Mouse (Mus musculus) hindbrain, embryonic 10.5 days (tissue): ENCODE measurements around the gene Hltf. TPM values are rescaled to one million over a fixed set of nuclear protein-coding genes. Genes with fewer than 3 reads are reported as not detected.
"Not testable (repeated sequence)": the region's sequence is repeated elsewhere in the genome, so short reads cannot be mapped to it uniquely, and the experiment has no call there.

Experiments used
- DNase-seq: peaks from one replicate; pipeline ENCODE4 v3.0.0-alpha.2; 2017; ENCODE audit warnings: low spot score
- H3K27ac ChIP-seq: fragments of 300-500 bp; sonication (generic); 2 replicates; pipeline ENCODE4 v1.5.1; 2016; ENCODE audit warnings: mild to moderate bottlenecking, moderate library complexity
- H3K27me3 ChIP-seq: fragments of 300-500 bp; sonication (generic); 2 replicates; pipeline ENCODE4 v1.6.1; 2016; ENCODE audit warnings: mild to moderate bottlenecking; ENCODE audit not compliant: poor library complexity, insufficient read depth, severe bottlenecking
- H3K36me3 ChIP-seq: fragments of 300-500 bp; sonication (generic); 2 replicates; pipeline ENCODE4 v1.6.1; 2016; ENCODE audit warnings: mild to moderate bottlenecking, moderate library complexity
- H3K4me1 ChIP-seq: fragments of 300-500 bp; sonication (generic); replicated peaks from 2 replicates; pipeline ENCODE4 v1.6.1; 2016; ENCODE audit warnings: mild to moderate bottlenecking
- H3K4me3 ChIP-seq: fragments of 300-500 bp; sonication (generic); 2 replicates; pipeline ENCODE4 v1.5.1; 2016; ENCODE audit warnings: mild to moderate bottlenecking, moderate library complexity
- H3K9me3 ChIP-seq: fragments of 300-500 bp; sonication (generic); 2 replicates; pipeline ENCODE4 v1.6.1; 2016; ENCODE audit warnings: mild to moderate bottlenecking, moderate library complexity
- WGBS: fragments of 180-500 bp; shearing (Covaris S2); methylation state at CpG from one replicate; pipeline ENCODE4 v1.1.7; 2016; 5-methylcytosine and 5-hydroxymethylcytosine counted together
- polyA plus RNA-seq: library from polyadenylated mRNA; unstranded; fragments of >200 nt; fragmentation: Nextera tagmentation; extraction: Ambion mirVana; gene quantifications from 2 replicates; pipeline ENCODE4 v1.2.1, GENCODE M21; 2016

The Hltf gene
- polyA plus RNA-seq, 1 experiment from 2014 or later = 14.5 TPM

DNA sequence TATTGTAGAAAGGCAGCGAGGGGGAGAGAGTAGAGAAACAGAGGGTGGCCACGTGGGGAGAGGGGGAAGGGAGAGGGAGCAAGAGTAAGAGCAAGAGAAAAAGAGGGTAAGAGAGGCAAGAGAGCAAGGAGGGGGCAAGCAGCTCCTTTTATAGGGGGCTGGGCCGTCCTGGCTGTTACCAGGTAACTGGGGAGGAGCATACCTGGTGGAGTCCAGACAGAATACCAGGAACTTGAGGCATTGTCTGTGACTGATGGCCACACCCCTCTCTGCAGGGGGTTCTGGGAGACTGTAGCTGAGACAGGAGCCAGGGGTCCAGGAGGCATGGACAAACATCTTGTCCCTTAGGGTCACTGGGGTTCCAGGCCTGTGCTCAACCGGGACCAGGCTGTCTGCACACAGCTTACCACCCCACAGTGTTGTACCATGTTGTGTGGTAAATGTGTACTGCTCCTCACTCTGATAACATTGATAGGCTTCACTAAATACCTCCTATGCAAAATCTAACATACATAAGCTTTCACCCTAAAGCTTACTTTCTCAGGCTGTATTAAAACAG lies 62.2 kb downstream of the Hltf start:
- 68% methylated on average over 4 of the region's 4 CpGs for WGBS
- no peaks in the 10 kb centered on the region for H3K9me3 ChIP-seq
- no peak overlapping the region for H3K27ac ChIP-seq
- peaks cover 25% of the 10 kb centered on the region for H3K36me3 ChIP-seq
- DNase-seq = no peak
- no peak overlapping the region for H3K4me3 ChIP-seq
- H3K4me1 ChIP-seq = no peaks in the 10 kb centered on the region
- H3K27me3 ChIP-seq = no peaks in the 10 kb centered on the region

GRCm38 (mm10) chr3:20121582-20121981 lies 64.0 kb downstream of the Hltf start:
- not testable (repeated sequence) for H3K27ac ChIP-seq, H3K9me3 ChIP-seq, H3K4me1 ChIP-seq, H3K4me3 ChIP-seq, H3K27me3 ChIP-seq, DNase-seq
- WGBS = 93% methylated on average over 5 of the region's 5 CpGs
- H3K36me3 ChIP-seq = peaks cover 23% of the 10 kb centered on the region

GRCm38 (mm10) chr3:20125604-20126003 lies 68.0 kb downstream of the Hltf start:
- Histone ChIP-seq H3K27ac (no peak overlapping the region), H3K9me3 (no peaks in the 10 kb centered on the region), H3K36me3 (no peaks in the 10 kb centered on the region; the same call in 1 of the 2 replicates), H3K4me1 (no peaks in the 10 kb centered on the region), H3K4me3 (no peak overlapping the region), H3K27me3 (no peaks in the 10 kb centered on the region)
- no peak for DNase-seq
- WGBS = 91% methylated on average over 5 of the region's 5 CpGs

DNA sequence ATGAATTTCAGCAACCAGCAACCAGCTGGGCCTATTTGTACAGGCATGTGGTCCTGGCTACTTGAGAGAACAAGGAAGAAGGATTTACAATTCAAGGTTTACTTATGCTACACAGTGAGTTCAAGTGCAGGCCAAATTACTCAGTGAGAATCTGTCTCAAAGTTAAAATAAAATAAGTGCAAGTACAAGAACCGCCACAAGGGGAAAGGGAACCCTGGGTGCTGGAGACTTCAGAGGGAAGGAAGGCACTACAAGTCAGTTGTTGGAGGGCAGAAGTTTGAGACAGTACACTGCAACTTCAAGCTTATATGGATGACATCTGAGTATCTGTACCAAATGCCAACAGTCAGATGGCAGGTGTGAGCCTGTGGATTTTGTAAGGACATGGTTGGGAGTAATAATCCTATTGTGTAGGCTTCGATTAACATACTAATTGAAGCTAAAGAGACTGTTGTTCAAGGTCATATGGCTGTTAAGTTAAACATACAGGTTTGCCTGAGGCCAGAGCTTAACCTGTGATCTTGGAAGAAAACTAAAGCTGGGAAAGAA lies 69.5 kb downstream of the Hltf start:
- H3K27me3 ChIP-seq = no peaks in the 10 kb centered on the region
- H3K9me3 ChIP-seq = no peaks in the 10 kb centered on the region
- no peak for DNase-seq
- no peak overlapping the region for H3K27ac ChIP-seq
- H3K4me1 ChIP-seq = no peaks in the 10 kb centered on the region
- no peaks in the 10 kb centered on the region; the same call in 1 of the 2 replicates for H3K36me3 ChIP-seq
- WGBS = 75% methylated on average over 2 of the region's 2 CpGs
- H3K4me3 ChIP-seq = no peak overlapping the region

- H3K36me3 ChIP-seq = no peaks in the 10 kb centered on the region
- no peak overlapping the region for H3K27ac ChIP-seq
- WGBS = 87% methylated on average over 5 of the region's 5 CpGs
These were observed 71.9 kb downstream of the Hltf start for GRCm38 (mm10) chr3:20129491-20129890.

DNA sequence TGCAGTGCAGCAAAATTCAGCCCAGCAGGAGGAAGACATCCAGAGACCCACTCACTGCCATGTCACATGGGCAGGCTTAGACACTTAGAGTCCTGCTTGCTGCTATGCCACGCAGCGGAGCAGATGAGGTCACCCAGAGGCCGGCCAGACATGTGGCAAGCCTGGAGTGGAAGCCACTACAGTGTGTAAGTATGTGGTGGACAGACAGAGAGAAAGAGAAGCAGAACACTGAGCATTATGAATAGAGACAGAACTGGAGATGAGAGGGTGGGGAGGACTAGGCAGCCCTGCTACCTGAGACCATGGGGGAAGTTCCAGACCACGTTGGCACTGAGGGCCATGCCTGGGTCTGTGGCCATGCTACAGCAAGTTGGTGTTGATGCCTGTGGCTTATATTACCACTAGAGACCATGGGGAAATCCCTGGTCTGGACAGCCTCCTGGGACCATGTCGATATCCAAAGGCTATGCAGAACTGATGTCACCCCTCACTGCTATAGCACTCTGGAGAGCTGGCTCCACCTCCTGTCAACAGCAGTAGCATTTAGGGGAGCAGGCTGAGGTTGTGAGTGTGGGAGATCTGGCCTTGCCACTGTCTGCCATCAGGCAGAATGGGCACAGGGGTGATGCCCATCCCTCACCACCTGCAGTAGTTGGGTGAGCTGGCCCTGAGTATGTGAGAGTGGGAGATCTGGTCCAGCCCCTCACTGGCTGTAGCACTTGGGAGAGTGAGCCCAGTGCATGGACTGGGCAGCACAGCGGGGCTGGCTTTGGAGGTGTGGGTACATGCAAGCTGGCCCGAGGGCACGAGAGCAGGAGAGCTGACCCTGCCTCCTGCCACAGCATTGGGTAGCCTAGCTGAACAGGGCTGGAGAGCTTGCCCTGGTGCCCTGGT lies 73.1 kb downstream of the Hltf start:
- WGBS = 90% methylated on average over 8 of the region's 8 CpGs
- H3K9me3 ChIP-seq = no peaks in the 10 kb centered on the region

More at GRCm38 (mm10) chr3:20129491-20129890, 71.9 kb downstream of the Hltf start:
- Histone ChIP-seq H3K27me3 (no peaks in the 10 kb centered on the region), H3K4me3 (no peak overlapping the region), H3K4me1 (no peaks in the 10 kb centered on the region), H3K9me3 (no peaks in the 10 kb centered on the region)
- no peak for DNase-seq

DNA sequence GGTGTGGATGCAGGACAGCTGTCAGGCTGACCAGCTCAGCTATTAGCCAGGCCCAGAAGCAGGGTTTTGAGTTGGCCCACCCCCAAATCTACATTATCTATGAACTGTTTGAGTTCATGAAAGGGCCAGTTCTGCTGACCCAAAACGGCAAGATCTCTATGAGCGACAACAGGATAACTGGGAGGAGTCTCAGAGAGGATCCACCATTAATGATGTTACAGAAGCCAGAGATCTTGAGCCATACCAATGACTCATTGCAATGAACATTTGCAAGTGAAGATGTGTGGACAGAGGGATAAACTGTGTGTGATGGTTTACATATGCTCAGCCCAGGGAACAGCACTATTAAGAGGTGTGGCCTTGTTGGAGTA lies 73.7 kb downstream of the Hltf start:
- DNase-seq = no peak
- H3K27me3 ChIP-seq = no peaks in the 10 kb centered on the region
- 94% methylated on average over 2 of the region's 2 CpGs for WGBS
- H3K27ac ChIP-seq = no peak overlapping the region
- H3K4me1 ChIP-seq = no peaks in the 10 kb centered on the region
- no peaks in the 10 kb centered on the region for H3K36me3 ChIP-seq
- H3K9me3 ChIP-seq = no peaks in the 10 kb centered on the region
- no peak overlapping the region for H3K4me3 ChIP-seq

More for the DNA sequence above, 73.1 kb downstream of the Hltf start:
- Histone ChIP-seq H3K4me3 (no peak overlapping the region), H3K27me3 (no peaks in the 10 kb centered on the region), H3K4me1 (no peaks in the 10 kb centered on the region), H3K27ac (no peak overlapping the region), H3K36me3 (no peaks in the 10 kb centered on the region)
- DNase-seq = no peak

DNA sequence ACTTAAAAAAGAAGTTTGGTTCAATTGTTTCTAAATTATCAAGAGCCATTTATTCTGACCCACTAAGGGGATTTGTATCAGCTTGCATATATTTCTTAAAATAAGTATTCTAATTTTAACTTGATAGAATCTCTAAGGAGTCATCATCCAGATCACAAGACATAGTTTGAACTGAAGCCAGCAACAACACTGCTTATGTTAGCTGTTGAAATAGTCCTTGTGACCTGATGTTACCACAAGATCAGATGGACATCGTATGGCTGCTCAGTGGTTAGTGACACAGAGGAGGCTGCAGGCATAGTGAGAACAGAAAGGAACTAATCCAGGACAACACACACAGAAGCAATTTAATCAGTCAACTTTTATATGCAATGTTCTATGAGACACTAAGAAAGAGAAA lies 75.1 kb downstream of the Hltf start:
- Histone ChIP-seq H3K4me3 (no peak overlapping the region), H3K27ac (no peak overlapping the region), H3K4me1 (no peaks in the 10 kb centered on the region), H3K27me3 (no peaks in the 10 kb centered on the region), H3K9me3 (no peaks in the 10 kb centered on the region), H3K36me3 (0 out of 2 replicates have a peak, but pooled peaks cover 3% of the 10 kb centered on the region)
- WGBS = 93% methylated on average over 1 of the region's 1 CpGs
- DNase-seq = no peak

DNA sequence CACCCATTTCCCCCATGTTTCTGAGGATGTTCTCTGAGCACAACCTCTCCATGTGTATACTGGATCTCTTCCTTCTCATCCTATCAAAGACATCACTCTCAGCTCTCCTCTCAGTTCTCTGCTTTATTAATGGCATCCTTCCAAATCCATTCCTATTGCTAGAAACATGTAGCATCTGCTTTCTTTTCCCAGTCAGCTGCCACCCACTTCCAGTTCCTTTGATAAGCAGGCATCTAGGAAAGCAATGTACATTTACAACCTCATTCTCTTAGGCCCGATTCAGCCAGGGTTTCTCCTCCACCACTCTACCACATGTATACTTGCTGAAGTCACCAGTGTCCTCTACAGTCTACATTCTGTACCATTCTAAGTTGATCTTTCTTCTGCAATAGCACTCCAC lies 76.1 kb downstream of the Hltf start:
- Histone ChIP-seq H3K9me3 (no peaks in the 10 kb centered on the region), H3K4me1 (no peaks in the 10 kb centered on the region), H3K36me3 (0 out of 2 replicates have a peak, but pooled peaks cover 3% of the 10 kb centered on the region), H3K4me3 (no peak overlapping the region), H3K27me3 (no peaks in the 10 kb centered on the region), H3K27ac (no peak overlapping the region)
- DNase-seq = no peak
- 96% methylated on average over 1 of the region's 1 CpGs for WGBS

DNA sequence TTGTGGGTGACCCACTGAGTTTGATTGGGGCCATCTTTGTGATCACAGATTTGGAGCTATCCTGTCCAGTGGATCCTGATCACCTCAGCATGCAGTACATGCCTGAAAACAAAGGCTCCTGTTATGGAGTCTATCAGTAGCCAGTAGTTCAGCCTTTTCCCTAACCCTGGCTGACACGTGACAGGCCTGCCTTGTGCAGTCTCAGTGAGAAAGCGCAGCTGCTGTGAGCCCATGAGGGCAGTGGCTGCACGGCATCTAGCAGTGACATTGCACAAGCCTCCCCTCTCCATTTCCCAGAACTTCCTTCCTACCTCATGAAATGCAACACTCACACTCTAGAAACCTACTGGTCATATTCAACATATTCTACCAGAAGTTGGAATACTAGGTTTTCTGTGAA lies 76.9 kb downstream of the Hltf start:
- DNase-seq = no peak
- 82% methylated on average over 3 of the region's 3 CpGs for WGBS

GRCm38 (mm10) chr3:20136868-20137581 lies 79.4 kb downstream of the Hltf start:
- no peak overlapping the region for H3K27ac ChIP-seq
- no peaks in the 10 kb centered on the region for H3K9me3 ChIP-seq
- H3K4me1 ChIP-seq = peaks cover 6% of the 10 kb centered on the region
- 92% methylated on average over 9 of the region's 9 CpGs for WGBS
- H3K27me3 ChIP-seq = no peaks in the 10 kb centered on the region
- H3K4me3 ChIP-seq = no peak overlapping the region
- no peak for DNase-seq
- H3K36me3 ChIP-seq = 0 out of 2 replicates have a peak, but pooled peaks cover 3% of the 10 kb centered on the region

More for the DNA sequence above, 76.9 kb downstream of the Hltf start:
- H3K4me3 ChIP-seq = no peak overlapping the region
- 0 out of 2 replicates have a peak, but pooled peaks cover 3% of the 10 kb centered on the region for H3K36me3 ChIP-seq
- H3K9me3 ChIP-seq = no peaks in the 10 kb centered on the region
- no peaks in the 10 kb centered on the region for H3K27me3 ChIP-seq
- H3K27ac ChIP-seq = no peak overlapping the region
- no peaks in the 10 kb centered on the region for H3K4me1 ChIP-seq

DNA sequence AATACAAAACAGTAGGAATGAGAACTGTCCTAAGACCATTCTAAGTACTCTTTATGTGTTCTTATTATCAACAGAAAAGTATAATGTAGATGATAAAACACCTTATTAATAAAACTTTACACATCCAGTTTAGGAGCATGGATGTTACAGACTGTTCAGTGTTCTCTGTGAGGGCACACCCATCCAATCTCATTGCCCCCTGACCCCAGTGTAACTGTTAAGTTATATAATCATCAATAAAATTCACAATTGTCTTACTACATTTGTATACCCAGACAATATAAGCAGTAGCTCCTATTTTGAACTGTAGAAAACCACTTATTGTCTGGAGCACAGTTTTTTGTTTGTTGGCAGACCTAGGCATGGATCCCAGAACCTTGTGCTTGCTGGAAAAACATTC lies 83.6 kb downstream of the Hltf start:
- Histone ChIP-seq H3K27me3 (no peaks in the 10 kb centered on the region), H3K36me3 (0 out of 2 replicates have a peak, but pooled peaks cover 3% of the 10 kb centered on the region), H3K4me3 (no peak overlapping the region), H3K27ac (no peak overlapping the region), H3K9me3 (no peaks in the 10 kb centered on the region), H3K4me1 (peaks cover 6% of the 10 kb centered on the region)
- DNase-seq = no peak
